In genomic region chr13:22037415-22037814, GRCm38 (mm10) we compare ENCODE assay signal across 11 mouse cellular contexts. TPM values are rescaled to one million over a fixed set of nuclear protein-coding genes. Genes with fewer than 3 reads are reported as not detected.
DNase-seq lines count a peak whose midpoint lies in the region; ATAC-seq lines count a peak whose summit lies in the region.
"Had no signal": no experiment of that assay in that cellular context is flagged by ENCODE, and none has a peak within 500 bp of the region (broad histone marks: within the 10 kb centered on the region; RNA-seq: fewer than 3 reads in every experiment).

No protein-coding gene starts in this region.

- no peaks in the 10 kb centered on the region for H3K27me3 ChIP-seq in heart, embryonic 12.5 days (replicated peaks)
- no peaks in the 10 kb centered on the region for H3K27me3 ChIP-seq in midbrain, embryonic 10.5 days (ENCODE audit: low read depth, poor library complexity, severe bottlenecking)
- no peaks in the 10 kb centered on the region for H3K27me3 ChIP-seq in midbrain, embryonic 15.5 days (replicated peaks)
- H3K27me3 ChIP-seq in forebrain, embryonic 12.5 days = no peaks in the 10 kb centered on the region
- H3K27me3 ChIP-seq in liver, embryonic 16.5 days (ENCODE audit: control insufficient read depth, insufficient read depth, low read depth, low read length) = no peaks in the 10 kb centered on the region

- no peaks in the 10 kb centered on the region for H3K36me3 ChIP-seq in heart, embryonic 12.5 days
- H3K36me3 ChIP-seq in midbrain, embryonic 10.5 days = no peaks in the 10 kb centered on the region
- no peaks in the 10 kb centered on the region for H3K36me3 ChIP-seq in midbrain, embryonic 15.5 days (replicated peaks)
- no peaks in the 10 kb centered on the region for H3K36me3 ChIP-seq in forebrain, embryonic 12.5 days (replicated peaks)
- H3K36me3 ChIP-seq in liver, embryonic 16.5 days (ENCODE audit: control insufficient read depth, insufficient read depth) = no peaks in the 10 kb centered on the region

- 73% methylated on average over 2 of the region's 2 CpGs for WGBS in heart, embryonic 12.5 days
- 83% methylated on average over 2 of the region's 2 CpGs for WGBS in midbrain, embryonic 10.5 days
- 82% methylated on average over 2 of the region's 2 CpGs for WGBS in midbrain, embryonic 15.5 days
- 74% methylated on average over 2 of the region's 2 CpGs for WGBS in forebrain, embryonic 12.5 days
- 49% methylated on average over 2 of the region's 2 CpGs for WGBS in liver, embryonic 16.5 days (ENCODE audit: insufficient replicate concordance)

- no peak for ATAC-seq in heart, embryonic 12.5 days (ENCODE audit: insufficient number of reproducible peaks, low FRiP score)
- ATAC-seq in midbrain, embryonic 15.5 days (replicated peaks) = no peak
- no peak for ATAC-seq in forebrain, embryonic 12.5 days (ENCODE audit: low FRiP score)
- ATAC-seq in liver, embryonic 16.5 days (ENCODE audit: low read depth) = no peak
- ATAC-seq in megakaryocyte-erythroid progenitor cell, adult 5-6 weeks (replicated peaks; ENCODE audit: low FRiP score, low TSS enrichment, poor library complexity, severe bottlenecking) = no peak
- ATAC-seq: CD4-positive, CD25-positive, alpha-beta regulatory T cell, adult 4 months had no signal

- H3K27ac ChIP-seq in heart, embryonic 12.5 days (ENCODE audit: poor library complexity, severe bottlenecking) = no peak overlapping the region
- peak overlapping the region; percentile 95 for H3K27ac ChIP-seq in midbrain, embryonic 10.5 days (replicated peaks)
- no peak overlapping the region for H3K27ac ChIP-seq in midbrain, embryonic 15.5 days
- peak overlapping the region; percentile 96 for H3K27ac ChIP-seq in forebrain, embryonic 12.5 days
- H3K27ac ChIP-seq in liver, embryonic 16.5 days (ENCODE audit: low read length) = peak overlapping the region; percentile 99
- H3K27ac ChIP-seq: layer of hippocampus, adult 2 months had no signal

- H3K9ac ChIP-seq in heart, embryonic 12.5 days = no peak overlapping the region
- H3K9ac ChIP-seq in midbrain, embryonic 15.5 days = no peak overlapping the region
- H3K9ac ChIP-seq in forebrain, embryonic 12.5 days = no peak overlapping the region
- peak overlapping the region; percentile 79 for H3K9ac ChIP-seq in liver, embryonic 16.5 days (ENCODE audit: low read depth, low read length)

- no peak for DNase-seq in heart, postnatal 4 days
- no peak for DNase-seq in midbrain, embryonic 10.5 days (ENCODE audit: low spot score)
- DNase-seq in spleen, postnatal 10 days (ENCODE audit: low spot score in 2 of 2) = no peak

- no peak overlapping the region for H3K4me3 ChIP-seq in heart, embryonic 12.5 days
- H3K4me3 ChIP-seq in midbrain, embryonic 10.5 days = peak overlapping the region; percentile 20
- no peak overlapping the region for H3K4me3 ChIP-seq in midbrain, embryonic 15.5 days
- no peak overlapping the region for H3K4me3 ChIP-seq in forebrain, embryonic 12.5 days (replicated peaks)
- H3K4me3 ChIP-seq in liver, embryonic 16.5 days (ENCODE audit: low read depth, low read length) = peak overlapping the region; percentile 71
- H3K4me3 ChIP-seq: layer of hippocampus, adult 2 months had no signal

- no peaks in the 10 kb centered on the region for H3K9me3 ChIP-seq in heart, embryonic 12.5 days (replicated peaks)
- no peaks in the 10 kb centered on the region for H3K9me3 ChIP-seq in midbrain, embryonic 10.5 days (replicated peaks)
- H3K9me3 ChIP-seq in midbrain, embryonic 15.5 days = no peaks in the 10 kb centered on the region
- no peaks in the 10 kb centered on the region for H3K9me3 ChIP-seq in forebrain, embryonic 12.5 days
- H3K9me3 ChIP-seq in liver, embryonic 16.5 days (replicated peaks; ENCODE audit: control insufficient read depth, low read length) = no peaks in the 10 kb centered on the region

- H3K4me1 ChIP-seq in heart, embryonic 12.5 days (replicated peaks) = peaks cover 32% of the 10 kb centered on the region
- peaks cover 53% of the 10 kb centered on the region for H3K4me1 ChIP-seq in midbrain, embryonic 10.5 days
- peaks cover 37% of the 10 kb centered on the region for H3K4me1 ChIP-seq in midbrain, embryonic 15.5 days
- peaks cover 37% of the 10 kb centered on the region for H3K4me1 ChIP-seq in forebrain, embryonic 12.5 days
- peaks cover 40% of the 10 kb centered on the region for H3K4me1 ChIP-seq in liver, embryonic 16.5 days (ENCODE audit: control insufficient read depth, low read depth, low read length)

- H3K4me2 ChIP-seq in heart, embryonic 12.5 days = 0 out of 2 replicates have a peak overlapping the region, but pooled peaks have one; percentile 4
- no peak overlapping the region for H3K4me2 ChIP-seq in midbrain, embryonic 15.5 days
- no peak overlapping the region for H3K4me2 ChIP-seq in forebrain, embryonic 12.5 days
- H3K4me2 ChIP-seq in liver, embryonic 16.5 days (ENCODE audit: low read depth, low read length) = peak overlapping the region; percentile 78

RNA-seq across cellular contexts. Expression of gene Hist1h2bk, which starts 1.7 kb away (rescaled TPM):
- polyA plus RNA-seq in heart, embryonic 12.5 days (2016; fragmentation: Nextera tagmentation; extraction: Ambion mirVana) = 2.3 and 3.6 TPM in 2 replicates
- total RNA-seq in heart, postnatal 4 days (2021) = 100 to 1,000 TPM; 416 to 424 TPM
- 9.4 and 9.7 TPM in 2 replicates for polyA plus RNA-seq in midbrain, embryonic 10.5 days (2016; fragmentation: Nextera tagmentation; extraction: Ambion mirVana)
- 0.54 and 0.63 TPM in 2 replicates for polyA plus RNA-seq in midbrain, embryonic 15.5 days (2015; fragmentation: Nextera tagmentation; extraction: Ambion mirVana)
- 10.0 and 10.5 TPM in 2 replicates for polyA plus RNA-seq in forebrain, embryonic 12.5 days (2016; fragmentation: Nextera tagmentation; extraction: Ambion mirVana)
- polyA plus RNA-seq in liver, embryonic 16.5 days (2015; fragmentation: Nextera tagmentation; extraction: Ambion mirVana) = 2.9 and 4.7 TPM in 2 replicates
- total RNA-seq in megakaryocyte-erythroid progenitor cell, adult 5-6 weeks (2014; fragmentation: Nextera tagmentation) = 142 and 423 TPM in 2 replicates
- 812 and 1,118 TPM in 2 replicates for total RNA-seq in megakaryocyte-erythroid progenitor cell, adult 5-6 weeks (2017)

RNA-seq across cellular contexts. Expression of gene Hist1h2ah, which starts 2.0 kb away (rescaled TPM):
- polyA plus RNA-seq in heart, embryonic 12.5 days (2016; fragmentation: Nextera tagmentation; extraction: Ambion mirVana) = 3.7 and 5.0 TPM in 2 replicates
- total RNA-seq in heart, postnatal 4 days (2021) = 100 to 1,000 TPM; 504 to 579 TPM
- polyA plus RNA-seq in midbrain, embryonic 10.5 days (2016; fragmentation: Nextera tagmentation; extraction: Ambion mirVana) = 10.6 and 11.4 TPM in 2 replicates
- polyA plus RNA-seq in midbrain, embryonic 15.5 days (2015; fragmentation: Nextera tagmentation; extraction: Ambion mirVana) = 1.9 TPM in 1 of 2 replicates, not detected in the other
- 7.0 and 22.0 TPM in 2 replicates for polyA plus RNA-seq in forebrain, embryonic 12.5 days (2016; fragmentation: Nextera tagmentation; extraction: Ambion mirVana)
- 13.7 and 18.8 TPM in 2 replicates for polyA plus RNA-seq in liver, embryonic 16.5 days (2015; fragmentation: Nextera tagmentation; extraction: Ambion mirVana)
- total RNA-seq in megakaryocyte-erythroid progenitor cell, adult 5-6 weeks (2014; fragmentation: Nextera tagmentation) = 11.1 TPM in 1 of 2 replicates, not detected in the other
- total RNA-seq in megakaryocyte-erythroid progenitor cell, adult 5-6 weeks (2017) = 482 and 578 TPM in 2 replicates
- polyA plus RNA-seq: CD4-positive, CD25-positive, alpha-beta regulatory T cell, adult 4 months; liver, adult 2 months had no signal

RNA-seq across cellular contexts. Expression of gene Hist1h4i, which starts 3.7 kb away (rescaled TPM):
- 10.4 and 12.2 TPM in 2 replicates for polyA plus RNA-seq in heart, embryonic 12.5 days (2016; fragmentation: Nextera tagmentation; extraction: Ambion mirVana)
- 100 to 1,000 TPM; 139 to 147 TPM for total RNA-seq in heart, postnatal 4 days (2021)
- polyA plus RNA-seq in midbrain, embryonic 10.5 days (2016; fragmentation: Nextera tagmentation; extraction: Ambion mirVana) = 51.3 and 52.5 TPM in 2 replicates
- polyA plus RNA-seq in midbrain, embryonic 15.5 days (2015; fragmentation: Nextera tagmentation; extraction: Ambion mirVana) = 5.7 and 7.7 TPM in 2 replicates
- 44.5 and 46.9 TPM in 2 replicates for polyA plus RNA-seq in forebrain, embryonic 12.5 days (2016; fragmentation: Nextera tagmentation; extraction: Ambion mirVana)
- 47.5 and 58.3 TPM in 2 replicates for polyA plus RNA-seq in liver, embryonic 16.5 days (2015; fragmentation: Nextera tagmentation; extraction: Ambion mirVana)
- 56.5 and 110 TPM in 2 replicates for total RNA-seq in megakaryocyte-erythroid progenitor cell, adult 5-6 weeks (2014; fragmentation: Nextera tagmentation)
- 136 and 141 TPM in 2 replicates for total RNA-seq in megakaryocyte-erythroid progenitor cell, adult 5-6 weeks (2017)

RNA-seq across cellular contexts. Expression of gene Hist1h2ag, which starts 5.3 kb away (rescaled TPM):
- polyA plus RNA-seq in heart, embryonic 12.5 days (2016; fragmentation: Nextera tagmentation; extraction: Ambion mirVana) = 11.6 and 14.5 TPM in 2 replicates
- 100 to 1,000 TPM; 359 to 370 TPM for total RNA-seq in heart, postnatal 4 days (2021)
- polyA plus RNA-seq in midbrain, embryonic 10.5 days (2016; fragmentation: Nextera tagmentation; extraction: Ambion mirVana) = 64.8 and 64.9 TPM in 2 replicates
- 5.4 and 6.8 TPM in 2 replicates for polyA plus RNA-seq in midbrain, embryonic 15.5 days (2015; fragmentation: Nextera tagmentation; extraction: Ambion mirVana)
- polyA plus RNA-seq in forebrain, embryonic 12.5 days (2016; fragmentation: Nextera tagmentation; extraction: Ambion mirVana) = 82.7 and 84.6 TPM in 2 replicates
- 13.1 and 20.8 TPM in 2 replicates for polyA plus RNA-seq in liver, embryonic 16.5 days (2015; fragmentation: Nextera tagmentation; extraction: Ambion mirVana)
- 19.5 and 69.6 TPM in 2 replicates for total RNA-seq in megakaryocyte-erythroid progenitor cell, adult 5-6 weeks (2014; fragmentation: Nextera tagmentation)
- total RNA-seq in megakaryocyte-erythroid progenitor cell, adult 5-6 weeks (2017) = 882 and 1,306 TPM in 2 replicates
- polyA plus RNA-seq: CD4-positive, CD25-positive, alpha-beta regulatory T cell, adult 4 months had no signal

RNA-seq across cellular contexts. Expression of gene Hist1h2bj, which starts 5.6 kb away (rescaled TPM):
- polyA plus RNA-seq in heart, embryonic 12.5 days (2016; fragmentation: Nextera tagmentation; extraction: Ambion mirVana) = 3.4 and 6.2 TPM in 2 replicates
- 100 to 1,000 TPM; 284 to 295 TPM for total RNA-seq in heart, postnatal 4 days (2021)
- 14.7 and 16.2 TPM in 2 replicates for polyA plus RNA-seq in midbrain, embryonic 10.5 days (2016; fragmentation: Nextera tagmentation; extraction: Ambion mirVana)
- polyA plus RNA-seq in midbrain, embryonic 15.5 days (2015; fragmentation: Nextera tagmentation; extraction: Ambion mirVana) = 2.9 and 3.0 TPM in 2 replicates
- polyA plus RNA-seq in forebrain, embryonic 12.5 days (2016; fragmentation: Nextera tagmentation; extraction: Ambion mirVana) = 13.1 and 15.8 TPM in 2 replicates
- 13.4 and 22.7 TPM in 2 replicates for polyA plus RNA-seq in liver, embryonic 16.5 days (2015; fragmentation: Nextera tagmentation; extraction: Ambion mirVana)
- total RNA-seq in megakaryocyte-erythroid progenitor cell, adult 5-6 weeks (2014; fragmentation: Nextera tagmentation) = 238 and 405 TPM in 2 replicates
- total RNA-seq in megakaryocyte-erythroid progenitor cell, adult 5-6 weeks (2017) = 313 and 664 TPM in 2 replicates
- polyA plus RNA-seq: liver, adult 2 months had no signal

Comparison
In these comparisons a context has a peak if more than half of its experiments do, and no peak if none do; other contexts are left out.
1. H3K27ac ChIP-seq: peak in midbrain, embryonic 10.5 days (single experiment), forebrain, embryonic 12.5 days (single experiment) and liver, embryonic 16.5 days (single experiment); none in heart, embryonic 12.5 days (single experiment) and midbrain, embryonic 15.5 days (single experiment).
2. H3K4me3 ChIP-seq: peak in midbrain, embryonic 10.5 days (single experiment) and liver, embryonic 16.5 days (single experiment); none in heart, embryonic 12.5 days (single experiment), midbrain, embryonic 15.5 days (single experiment) and forebrain, embryonic 12.5 days (single experiment).
3. H3K4me2 ChIP-seq: peak in heart, embryonic 12.5 days (single experiment) and liver, embryonic 16.5 days (single experiment); none in midbrain, embryonic 15.5 days (single experiment) and forebrain, embryonic 12.5 days (single experiment).